Mouse (Mus musculus) NIH3T3 (cell line): ENCODE measurements around the gene Usp32.
"Not testable (repeated sequence)": the region's sequence is repeated elsewhere in the genome, so short reads cannot be mapped to it uniquely, and the experiment has no call there.

Source experiments
- DNase-seq: peaks from one replicate; pipeline ENCODE4 v3.0.0-alpha.2; 2012; ENCODE audit warnings: low read depth

Gene Usp32

GRCm38 (mm10) chr11:85139581-85140540 is at the start of gene Usp32:
Gene Usp32, minus strand, starts transcription at chr11:85140161.
- peak; percentile 100 for DNase-seq

- DNase-seq = no peak
These were observed 49.1 kb upstream of the Usp32 start for GRCm38 (mm10) chr11:85189110-85189509.

DNA sequence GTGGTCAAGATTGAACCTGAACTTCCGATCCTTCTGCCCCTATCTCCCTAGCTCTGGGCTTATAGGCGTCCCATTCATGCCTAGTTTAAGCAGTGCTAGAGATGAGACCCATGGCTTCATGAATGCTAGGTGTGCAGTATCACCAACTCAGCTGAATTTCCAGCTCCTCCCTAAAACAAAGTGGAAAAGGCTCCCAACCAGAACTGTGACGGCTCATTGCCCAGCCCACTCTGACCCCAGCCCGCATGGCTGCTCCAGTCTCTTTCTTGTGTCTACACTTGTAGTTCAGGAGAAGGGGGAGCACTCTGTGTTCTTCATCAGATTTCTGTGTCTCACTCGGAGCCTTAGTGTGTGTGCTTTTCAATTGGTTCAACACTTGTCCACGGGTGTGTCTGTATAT is 44.9 kb upstream of the Usp32 start:
- DNase-seq = no peak

DNA sequence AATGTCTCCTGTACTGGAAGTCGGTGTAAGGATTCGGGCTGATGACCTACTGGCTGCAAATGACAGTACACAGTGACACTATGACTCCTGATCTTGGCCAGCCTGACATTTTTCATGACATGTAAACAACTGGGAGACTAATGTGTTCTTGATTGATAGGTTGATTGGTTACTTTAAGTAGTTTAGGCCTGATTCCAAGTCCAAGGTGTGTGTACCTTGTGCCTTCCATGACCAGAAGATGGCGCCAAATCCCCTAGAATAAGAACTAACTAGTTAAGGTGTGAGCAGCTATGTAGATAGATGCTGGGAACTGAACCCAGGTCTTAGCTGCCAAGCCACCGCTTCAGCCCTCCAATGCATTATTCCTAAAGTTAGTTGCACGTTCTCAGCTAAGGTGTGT is 44.1 kb upstream of the Usp32 start:
- DNase-seq = peak; percentile 67

- peak; percentile 31 for DNase-seq
These were observed 43.4 kb upstream of the Usp32 start for GRCm38 (mm10) chr11:85183284-85183779.

GRCm38 (mm10) chr11:85182617-85183283 is 42.8 kb upstream of the Usp32 start:
- peak; percentile 74 for DNase-seq

DNA sequence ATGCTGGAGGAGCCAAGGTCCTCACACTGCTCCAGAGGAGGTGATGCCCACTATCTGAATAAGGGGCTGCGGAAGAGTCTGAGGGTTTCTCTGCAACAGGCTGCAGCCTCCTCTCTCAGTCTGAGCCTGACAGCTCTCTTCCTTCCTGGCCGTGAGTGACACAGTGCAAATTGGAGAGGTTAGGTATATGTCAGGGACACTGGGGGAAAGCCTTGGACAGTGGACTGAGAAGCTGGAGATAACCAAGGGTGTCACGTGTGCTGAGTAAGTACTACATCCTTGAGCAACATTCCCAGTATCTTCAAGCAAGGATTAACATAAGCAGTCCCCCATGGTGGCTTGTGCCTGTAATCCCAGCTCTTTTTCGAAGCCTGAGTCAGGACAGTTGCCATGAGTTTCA is 38.5 kb upstream of the Usp32 start:
- no peak for DNase-seq

- DNase-seq = no peak
These were observed 37.8 kb upstream of the Usp32 start for GRCm38 (mm10) chr11:85177761-85178160.

DNA sequence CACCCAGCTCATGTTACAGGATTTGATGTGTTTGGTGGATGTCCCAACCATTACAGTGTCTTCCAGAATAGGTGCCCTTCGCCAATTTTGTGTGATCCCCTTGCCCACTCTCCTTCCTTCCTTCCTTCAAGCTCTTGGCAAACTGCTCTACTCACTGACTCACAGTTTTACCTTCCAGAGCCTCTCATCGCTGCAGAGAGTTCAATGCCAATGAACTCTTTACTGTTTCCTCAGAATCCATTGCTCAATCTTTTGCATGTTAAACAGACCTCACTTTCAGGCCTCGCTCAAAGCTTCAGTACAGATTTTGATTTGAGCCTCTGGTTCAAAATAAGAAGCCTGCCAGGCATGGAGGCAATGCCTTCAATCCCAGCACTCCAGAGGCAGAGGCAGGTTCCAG is 36.0 kb upstream of the Usp32 start:
- peak; percentile 83 for DNase-seq

DNA sequence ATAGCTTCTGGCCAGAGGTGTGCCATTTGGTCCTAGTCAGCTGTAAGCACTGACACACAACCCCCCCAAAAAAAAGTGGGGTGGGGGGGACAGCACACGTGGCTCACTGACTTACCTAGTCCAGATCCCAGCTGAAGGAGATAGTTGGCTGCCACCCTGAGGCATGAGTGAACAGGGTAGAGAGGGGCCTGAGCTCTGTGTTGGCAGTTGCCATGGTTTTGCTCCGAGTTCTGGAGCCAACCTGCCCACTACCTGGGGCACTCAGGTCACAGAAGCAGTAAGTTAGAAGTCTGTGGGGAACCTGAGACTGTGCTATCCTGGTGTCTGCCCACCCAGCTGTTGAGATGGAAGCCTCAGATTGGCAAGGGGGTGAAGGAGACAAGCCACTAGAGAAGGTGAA is 30.9 kb upstream of the Usp32 start:
- no peak for DNase-seq

GRCm38 (mm10) chr11:85170058-85170740 is 30.2 kb upstream of the Usp32 start, which contains the start of gene 1700125H20Rik:
Gene 1700125H20Rik, plus strand, starts transcription at chr11:85170404.
- DNase-seq = peak; percentile 95

DNA sequence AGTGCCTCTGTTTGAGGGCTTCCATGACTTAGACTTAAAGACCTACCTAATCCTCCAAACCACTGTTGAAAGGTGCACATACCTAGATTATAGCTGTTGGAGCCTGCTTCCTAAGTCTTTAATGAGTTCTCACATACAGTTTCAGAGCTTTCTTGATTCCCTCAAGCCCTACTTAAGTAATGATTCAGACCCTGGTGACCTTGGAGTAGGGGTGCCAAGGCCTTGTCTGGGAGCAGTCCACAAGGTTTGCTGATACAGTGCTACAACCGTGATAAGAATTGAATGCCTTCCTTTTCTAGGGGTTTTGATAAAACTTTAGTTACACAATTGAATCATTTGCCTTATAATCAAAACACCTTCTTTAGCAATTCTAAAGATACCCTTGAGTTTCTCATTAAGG is 27.5 kb upstream of the Usp32 start:
- no peak for DNase-seq

- DNase-seq = no peak
These were observed 24.4 kb upstream of the Usp32 start for GRCm38 (mm10) chr11:85164371-85164770.

DNA sequence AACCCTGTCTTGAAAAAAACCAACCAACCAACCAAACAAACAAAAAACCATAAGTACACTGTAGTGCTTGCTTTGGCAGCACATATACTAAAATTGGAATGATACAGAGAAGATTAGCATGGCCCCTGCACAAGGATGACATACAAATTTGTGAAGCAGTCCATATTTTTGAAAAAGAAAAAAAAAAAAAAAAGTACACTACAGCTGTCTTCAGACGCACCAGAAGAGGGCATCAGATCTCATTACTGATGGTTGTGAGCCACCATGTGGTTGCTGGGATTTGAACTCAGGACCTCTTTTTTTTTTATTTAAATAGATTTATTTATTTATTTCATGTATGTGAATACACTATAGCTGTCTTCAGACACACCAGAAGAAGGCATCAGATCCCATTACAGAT is 23.1 kb upstream of the Usp32 start:
- DNase-seq = not testable (repeated sequence)

GRCm38 (mm10) chr11:85157301-85157700 is 17.3 kb upstream of the Usp32 start:
- DNase-seq = peak; percentile 37

GRCm38 (mm10) chr11:85152256-85152930 is 12.4 kb upstream of the Usp32 start:
- DNase-seq = peak; percentile 93

DNA sequence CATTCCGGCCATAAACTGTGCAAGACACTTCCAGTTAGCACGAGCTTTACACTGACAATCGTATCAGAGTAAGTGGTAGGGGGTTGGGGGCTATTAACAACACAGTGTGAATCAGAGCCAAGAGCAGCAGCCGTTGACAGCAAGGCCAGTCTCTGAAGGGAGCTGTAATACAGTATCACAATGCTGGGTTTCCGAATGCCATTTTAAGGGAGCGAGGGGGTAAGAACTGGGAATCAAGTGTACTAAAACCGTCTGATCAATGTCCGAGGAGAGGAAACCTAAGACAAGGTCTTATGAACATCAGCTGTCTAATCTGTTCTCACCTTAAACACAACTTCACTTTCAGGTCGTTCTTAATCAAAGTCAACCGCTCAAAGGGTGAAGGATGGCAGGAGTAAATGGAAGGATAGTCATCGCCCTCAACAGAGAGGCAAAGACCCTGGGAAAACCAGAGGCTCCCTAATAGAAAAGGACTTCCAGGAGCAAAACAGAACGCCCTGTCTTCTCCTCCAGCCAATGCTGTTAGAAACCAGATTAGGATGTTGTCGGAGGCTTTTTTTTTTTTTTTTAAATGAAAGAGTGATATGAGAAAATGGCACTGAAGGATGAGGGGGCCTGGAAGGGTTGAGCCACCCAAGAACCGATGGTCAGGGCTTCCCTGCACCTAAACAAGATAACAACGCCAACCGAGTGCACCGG is 1.0 kb downstream of the Usp32 start:
- DNase-seq = peak; percentile 31

DNA sequence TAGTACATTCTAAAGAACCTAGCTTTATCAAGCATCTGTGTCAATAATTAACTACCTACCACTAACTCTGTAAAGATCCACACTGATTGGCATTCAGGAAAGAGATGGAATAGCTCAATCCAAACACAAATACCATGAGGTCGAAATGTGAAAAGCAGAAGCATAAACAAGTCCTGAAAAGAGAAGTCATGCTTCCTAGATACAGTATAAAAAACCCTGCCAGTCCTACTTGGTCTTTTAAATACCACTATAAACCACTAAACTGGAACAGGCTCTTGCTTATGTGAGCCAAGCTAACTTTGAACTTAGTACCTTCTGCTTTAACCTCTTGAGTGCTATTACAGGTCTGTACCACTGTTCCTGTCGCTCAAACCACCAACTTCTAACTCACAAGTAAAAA is 8.4 kb downstream of the Usp32 start:
- DNase-seq = no peak

DNA sequence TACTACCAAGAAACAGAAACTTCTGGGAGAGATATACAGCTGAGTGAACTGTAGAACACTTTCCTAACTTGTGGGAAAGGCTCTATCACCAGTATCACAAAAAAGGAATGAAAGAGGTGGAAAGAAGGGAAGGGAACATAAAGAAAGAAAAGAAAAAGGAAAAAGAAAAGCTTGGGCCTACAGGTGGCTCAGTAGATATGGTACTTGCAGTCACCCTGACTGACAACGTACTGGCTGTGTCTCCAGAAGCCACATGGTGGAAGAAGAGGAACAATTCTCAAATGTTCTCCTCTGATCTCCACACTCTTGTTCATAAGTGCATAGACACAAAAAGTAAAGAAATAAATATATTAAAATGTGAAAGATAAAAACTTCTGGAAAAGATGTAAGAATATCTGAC is 11.1 kb downstream of the Usp32 start:
- DNase-seq = no peak

GRCm38 (mm10) chr11:85126257-85127102 is 13.5 kb downstream of the Usp32 start:
- peak; percentile 53 for DNase-seq
